10 mouse cellular contexts compared by ENCODE assay signal in genomic region chr2:131952961-131953538, GRCm38 (mm10). TPM values are rescaled to one million over a fixed set of nuclear protein-coding genes. Genes with fewer than 3 reads are reported as not detected.
DNase-seq lines count a peak whose midpoint lies in the region; ATAC-seq and TF ChIP-seq lines count a peak whose summit lies in the region.
"Had no signal": no experiment of that assay in that cellular context is flagged by ENCODE, and none has a peak within 500 bp of the region (broad histone marks: within the 10 kb centered on the region; RNA-seq: fewer than 3 reads in every experiment).

No protein-coding gene starts in this region.

- ATAC-seq in forebrain, embryonic 13.5 days = no peak
- ATAC-seq in intestine, postnatal 0 days = 0 out of 2 replicates have a peak, but pooled peaks have one; percentile 22
- no peak for ATAC-seq in lung, postnatal 0 days
- no peak for ATAC-seq in erythroid progenitor cell, adult 5-6 weeks (replicated peaks; ENCODE audit: low FRiP score, poor library complexity, severe bottlenecking)

- DNase-seq in left cerebral cortex, adult 2 months (ENCODE audit: extremely low spot score in 1 of 2, low spot score in 2 of 2) = peak; percentile 8 to 11
- no peak for DNase-seq in left cerebral cortex, postnatal 25 days (ENCODE audit: low spot score in 2 of 2)
- no peak for DNase-seq in lung, postnatal 0 days (ENCODE audit: low spot score)
- no peak for DNase-seq in thymus, adult 18-20 months

- H3K4me3 ChIP-seq in left cerebral cortex, adult 2 months = peak overlapping the region; percentile 11
- no peak overlapping the region; the same call in 1 of the 2 replicates for H3K4me3 ChIP-seq in forebrain, embryonic 13.5 days
- 0 out of 2 replicates have a peak overlapping the region, but pooled peaks have one; percentile 2 for H3K4me3 ChIP-seq in intestine, postnatal 0 days (ENCODE audit: low read depth, low read length)
- H3K4me3 ChIP-seq in lung, postnatal 0 days (ENCODE audit: low read depth, low read length) = peak overlapping the region; percentile 8; the same call in 1 of the 2 replicates
- H3K4me3 ChIP-seq in testis, adult 2 months (ENCODE audit: control insufficient read depth, low read depth, low read length) = no peak overlapping the region; the same call in none of the 2 replicates
- H3K4me3 ChIP-seq: myocyte had no signal

- no peak for TF ChIP-seq CTCF in left cerebral cortex, adult 2 months (IDR thresholded peaks at IDR 0.05)
- no peak for TF ChIP-seq CTCF in intestine, postnatal 0 days (IDR thresholded peaks at IDR 0.05; ENCODE audit: low read depth)
- no peak for TF ChIP-seq CTCF in lung, postnatal 0 days (IDR thresholded peaks at IDR 0.05)
- TF ChIP-seq CTCF in testis, adult 2 months (IDR thresholded peaks at IDR 0.05; ENCODE audit: control insufficient read depth, insufficient read depth, insufficient replicate concordance, low read depth, low read length) = no peak

- H3K4me1 ChIP-seq in forebrain, embryonic 13.5 days = peaks cover 30% of the 10 kb centered on the region; the same call in 1 of the 2 replicates
- no peaks in the 10 kb centered on the region for H3K4me1 ChIP-seq in intestine, postnatal 0 days (replicated peaks; ENCODE audit: control insufficient read depth, insufficient read depth, low read length)
- peaks cover 11% of the 10 kb centered on the region; the same call in 1 of the 2 replicates for H3K4me1 ChIP-seq in lung, postnatal 0 days (ENCODE audit: insufficient read depth, low read depth, low read length)
- peaks cover 15% of the 10 kb centered on the region for H3K4me1 ChIP-seq in testis, adult 2 months (ENCODE audit: control insufficient read depth, insufficient read depth, low read length)

- H3K9ac ChIP-seq in forebrain, embryonic 13.5 days = no peak overlapping the region
- H3K9ac ChIP-seq in intestine, postnatal 0 days (ENCODE audit: low read depth, low read length) = no peak overlapping the region
- no peak overlapping the region for H3K9ac ChIP-seq in lung, postnatal 0 days (replicated peaks; ENCODE audit: low read depth)

- H3K9me3 ChIP-seq in forebrain, embryonic 13.5 days (replicated peaks) = no peaks in the 10 kb centered on the region
- H3K9me3 ChIP-seq in intestine, postnatal 0 days (ENCODE audit: control insufficient read depth) = no peaks in the 10 kb centered on the region
- H3K9me3 ChIP-seq in lung, postnatal 0 days (ENCODE audit: low read length) = no peaks in the 10 kb centered on the region
- H3K9me3 ChIP-seq: G1E had no signal

- 19% methylated on average over 29 of the region's 29 CpGs for WGBS in forebrain, embryonic 13.5 days
- 12% methylated on average over 29 of the region's 29 CpGs for WGBS in intestine, postnatal 0 days
- WGBS in lung, postnatal 0 days = 15% methylated on average over 29 of the region's 29 CpGs

- TF ChIP-seq POLR2A in testis, adult 2 months (IDR thresholded peaks at IDR 0.05; ENCODE audit: control insufficient read depth, low read depth, low read length) = no peak

- intact Hi-C loops in left cerebral cortex, adult 2 months (cut with DNase I) = no loop called here
- intact Hi-C loops in left cerebral cortex, postnatal 25 days (cut with DNase I) = no loop called here

- no peak overlapping the region for H3K27ac ChIP-seq in left cerebral cortex, adult 2 months
- no peak overlapping the region for H3K27ac ChIP-seq in forebrain, embryonic 13.5 days
- H3K27ac ChIP-seq in intestine, postnatal 0 days (ENCODE audit: low read depth, low read length) = no peak overlapping the region
- H3K27ac ChIP-seq in lung, postnatal 0 days (ENCODE audit: low read length) = no peak overlapping the region
- peak overlapping the region; percentile 2; the same call in 1 of the 2 replicates for H3K27ac ChIP-seq in testis, adult 2 months (ENCODE audit: control insufficient read depth, insufficient read depth, low read depth, low read length)

- no peaks in the 10 kb centered on the region for H3K36me3 ChIP-seq in forebrain, embryonic 13.5 days (ENCODE audit: poor library complexity, severe bottlenecking)
- no peaks in the 10 kb centered on the region for H3K36me3 ChIP-seq in intestine, postnatal 0 days (ENCODE audit: control insufficient read depth, insufficient read depth)
- H3K36me3 ChIP-seq in lung, postnatal 0 days (ENCODE audit: insufficient read depth, low read length) = no peaks in the 10 kb centered on the region
- no peaks in the 10 kb centered on the region for H3K36me3 ChIP-seq in testis, adult 2 months (ENCODE audit: control insufficient read depth, insufficient read depth, low read length)
- H3K36me3 ChIP-seq: G1E had no signal

- H3K27me3 ChIP-seq in forebrain, embryonic 13.5 days = peaks cover 36% of the 10 kb centered on the region
- peaks cover 18% of the 10 kb centered on the region for H3K27me3 ChIP-seq in intestine, postnatal 0 days (replicated peaks; ENCODE audit: control insufficient read depth, insufficient read depth, low read length)
- H3K27me3 ChIP-seq in lung, postnatal 0 days (replicated peaks; ENCODE audit: insufficient read depth, low read length) = no peaks in the 10 kb centered on the region; the same call in 1 of the 2 replicates
- H3K27me3 ChIP-seq in testis, adult 2 months (ENCODE audit: control insufficient read depth, insufficient read depth, low read length) = no peaks in the 10 kb centered on the region

- peak overlapping the region; percentile 25 for H3K4me2 ChIP-seq in forebrain, embryonic 13.5 days
- peak overlapping the region; percentile 49 for H3K4me2 ChIP-seq in intestine, postnatal 0 days (replicated peaks; ENCODE audit: low read depth)
- peak overlapping the region; percentile 47 for H3K4me2 ChIP-seq in lung, postnatal 0 days (replicated peaks; ENCODE audit: low read depth, low read length)

- no peak for TF ChIP-seq EP300 in lung, postnatal 0 days (IDR thresholded peaks at IDR 0.05)

RNA-seq across cellular contexts. Expression of gene Prnd, which starts 2.4 kb away (rescaled TPM):
- under 1 TPM in 1 of 2 experiments, not detected in 1; 0.14 TPM for total RNA-seq in left cerebral cortex, adult 2 months (2021)
- not detected for total RNA-seq in left cerebral cortex, postnatal 25 days (2021)
- polyA plus RNA-seq in forebrain, embryonic 13.5 days (2015; fragmentation: Nextera tagmentation; extraction: Ambion mirVana) = 7.3 and 7.7 TPM in 2 replicates
- 9.8 and 12.2 TPM in 2 replicates for polyA plus RNA-seq in intestine, postnatal 0 days (2015; fragmentation: Nextera tagmentation; extraction: Ambion mirVana)
- 3.5 and 6.0 TPM in 2 replicates for polyA plus RNA-seq in lung, postnatal 0 days (2015; fragmentation: Nextera tagmentation; extraction: Ambion mirVana)
- 57.2 and 107 TPM in 2 replicates for polyA plus RNA-seq in testis, adult 2 months (2012; rRNA removed)
- total RNA-seq in erythroid progenitor cell, adult 5-6 weeks (2015; ENCODE audit: low replicate concordance) = not detected in 2 replicates
- 0.38 and 1.8 TPM in 2 replicates for total RNA-seq in erythroid progenitor cell, adult 5-6 weeks (2017; ENCODE audit: low replicate concordance)
- polyA plus RNA-seq: G1E, myocyte had no signal

RNA-seq across cellular contexts. Expression of gene Prn, which starts 43.3 kb away (rescaled TPM):
- total RNA-seq in left cerebral cortex, adult 2 months (2021) = under 1 TPM in 1 of 2 experiments, not detected in 1; 0.20 TPM
- total RNA-seq in left cerebral cortex, postnatal 25 days (2021) = under 1 TPM; 0.09 to 0.37 TPM
- not detected in 2 replicates for polyA plus RNA-seq in forebrain, embryonic 13.5 days (2015; fragmentation: Nextera tagmentation; extraction: Ambion mirVana)
- not detected in 2 replicates for polyA plus RNA-seq in intestine, postnatal 0 days (2015; fragmentation: Nextera tagmentation; extraction: Ambion mirVana)
- not detected in 2 replicates for polyA plus RNA-seq in lung, postnatal 0 days (2015; fragmentation: Nextera tagmentation; extraction: Ambion mirVana)
- polyA plus RNA-seq in testis, adult 2 months (2012; rRNA removed) = 0.06 TPM in 1 of 2 replicates, not detected in the other
- total RNA-seq in erythroid progenitor cell, adult 5-6 weeks (2015; ENCODE audit: low replicate concordance) = not detected in 2 replicates
- total RNA-seq in erythroid progenitor cell, adult 5-6 weeks (2017; ENCODE audit: low replicate concordance) = not detected in 2 replicates
- total RNA-seq: G1E had no signal
- polyA plus RNA-seq: G1E had no signal

RNA-seq across cellular contexts. Expression of gene Prnp, which starts 43.3 kb away (rescaled TPM):
- total RNA-seq in left cerebral cortex, adult 2 months (2021) = 100 to 1,000 TPM; 748 to 772 TPM
- total RNA-seq in left cerebral cortex, postnatal 25 days (2021) = 100 to 1,000 TPM; 698 to 767 TPM
- polyA plus RNA-seq in forebrain, embryonic 13.5 days (2015; fragmentation: Nextera tagmentation; extraction: Ambion mirVana) = 103 and 110 TPM in 2 replicates
- 47.2 and 47.5 TPM in 2 replicates for polyA plus RNA-seq in intestine, postnatal 0 days (2015; fragmentation: Nextera tagmentation; extraction: Ambion mirVana)
- polyA plus RNA-seq in lung, postnatal 0 days (2015; fragmentation: Nextera tagmentation; extraction: Ambion mirVana) = 135 and 142 TPM in 2 replicates
- 11.5 and 14.5 TPM in 2 replicates for polyA plus RNA-seq in testis, adult 2 months (2012; rRNA removed)
- total RNA-seq in erythroid progenitor cell, adult 5-6 weeks (2015; ENCODE audit: low replicate concordance) = 139 and 159 TPM in 2 replicates
- total RNA-seq in erythroid progenitor cell, adult 5-6 weeks (2017; ENCODE audit: low replicate concordance) = 175 and 177 TPM in 2 replicates

Comparison
In these comparisons a context has a peak if more than half of its experiments do, and no peak if none do; other contexts are left out.
1. DNase-seq: peak in left cerebral cortex, adult 2 months (2 of 2); none in left cerebral cortex, postnatal 25 days (0 of 2), lung, postnatal 0 days (single experiment) and thymus, adult 18-20 months (0 of 2).
2. H3K4me3 ChIP-seq: peak in left cerebral cortex, adult 2 months (single experiment), intestine, postnatal 0 days (single experiment) and lung, postnatal 0 days (single experiment); none in forebrain, embryonic 13.5 days (single experiment) and testis, adult 2 months (single experiment).
3. Peak in every context shown above with its lines, with median percentiles within 50 percentile points of each other: H3K4me2 ChIP-seq.